ENCODE assay signal across 7 mouse cellular contexts in genomic region chr8:70872643-70873363, GRCm38 (mm10). TPM values are rescaled to one million over a fixed set of nuclear protein-coding genes. Genes with fewer than 3 reads are reported as not detected.
DNase-seq lines count a peak whose midpoint lies in the region; ATAC-seq lines count a peak whose summit lies in the region.

No protein-coding gene starts in this region.

- peaks cover 31% of the 10 kb centered on the region for H3K36me3 ChIP-seq in megakaryocyte, embryonic 14.5 days (replicated peaks; ENCODE audit: low read length)
- no peaks in the 10 kb centered on the region; the same call in 1 of the 2 replicates for H3K36me3 ChIP-seq in embryonic facial prominence, embryonic 15.5 days
- H3K36me3 ChIP-seq in limb, embryonic 12.5 days, result peaks cover 6% of the 10 kb centered on the region; the same call in 1 of the 2 replicates
- H3K36me3 ChIP-seq in stomach, embryonic 14.5 days (ENCODE audit: control insufficient read depth, insufficient read depth, low read length), result 0 out of 2 replicates have a peak, but pooled peaks cover 2% of the 10 kb centered on the region

- DNase-seq in cerebellum, adult 11-12 months, result no peak

- peaks cover 56% of the 10 kb centered on the region for H3K4me1 ChIP-seq in megakaryocyte, embryonic 14.5 days
- peaks cover 23% of the 10 kb centered on the region for H3K4me1 ChIP-seq in embryonic facial prominence, embryonic 15.5 days
- H3K4me1 ChIP-seq in limb, embryonic 12.5 days (replicated peaks), result peaks cover 27% of the 10 kb centered on the region
- H3K4me1 ChIP-seq in stomach, embryonic 14.5 days (ENCODE audit: control insufficient read depth, insufficient read depth, low read length), result peaks cover 15% of the 10 kb centered on the region

- H3K9me3 ChIP-seq in megakaryocyte, embryonic 14.5 days, result no peaks in the 10 kb centered on the region
- no peaks in the 10 kb centered on the region for H3K9me3 ChIP-seq in embryonic facial prominence, embryonic 15.5 days (replicated peaks)
- no peaks in the 10 kb centered on the region for H3K9me3 ChIP-seq in limb, embryonic 12.5 days
- H3K9me3 ChIP-seq in stomach, embryonic 14.5 days (ENCODE audit: control insufficient read depth, low read depth, low read length), result no peaks in the 10 kb centered on the region

- WGBS in embryonic facial prominence, embryonic 15.5 days, result 3% methylated on average over 31 of the region's 31 CpGs
- 7% methylated on average over 31 of the region's 31 CpGs for WGBS in limb, embryonic 12.5 days
- 4% methylated on average over 31 of the region's 31 CpGs for WGBS in stomach, embryonic 14.5 days

- H3K27ac ChIP-seq in embryonic facial prominence, embryonic 15.5 days (replicated peaks), result peak overlapping the region; percentile 93
- peak overlapping the region; percentile 88 for H3K27ac ChIP-seq in limb, embryonic 12.5 days
- H3K27ac ChIP-seq in stomach, embryonic 14.5 days (ENCODE audit: low read length), result peak overlapping the region; percentile 81

- ATAC-seq in megakaryocyte, adult 5-6 weeks (ENCODE audit: poor library complexity, severe bottlenecking), result no peak
- no peak for ATAC-seq in embryonic facial prominence, embryonic 15.5 days (ENCODE audit: insufficient number of reproducible peaks, low FRiP score, low TSS enrichment, low read depth)
- no peak for ATAC-seq in limb, embryonic 12.5 days (ENCODE audit: insufficient number of reproducible peaks, insufficient read depth, low FRiP score, low TSS enrichment, low read depth)
- ATAC-seq in stomach, embryonic 14.5 days (ENCODE audit: insufficient number of reproducible peaks, insufficient read depth, low FRiP score, low read depth), result no peak
- ATAC-seq in frontal cortex, adult (ENCODE audit: low TSS enrichment), result no peak

- peak overlapping the region; percentile 83 for H3K4me2 ChIP-seq in embryonic facial prominence, embryonic 15.5 days (replicated peaks)
- peak overlapping the region; percentile 79 for H3K4me2 ChIP-seq in limb, embryonic 12.5 days
- H3K4me2 ChIP-seq in stomach, embryonic 14.5 days (replicated peaks; ENCODE audit: low read depth, low read length), result peak overlapping the region; percentile 88

- H3K27me3 ChIP-seq in megakaryocyte, embryonic 14.5 days (replicated peaks), result peaks cover 1% of the 10 kb centered on the region
- no peaks in the 10 kb centered on the region for H3K27me3 ChIP-seq in embryonic facial prominence, embryonic 15.5 days
- no peaks in the 10 kb centered on the region for H3K27me3 ChIP-seq in limb, embryonic 12.5 days
- H3K27me3 ChIP-seq in stomach, embryonic 14.5 days (ENCODE audit: control insufficient read depth, insufficient read depth, low read length), result no peaks in the 10 kb centered on the region

- H3K4me3 ChIP-seq in megakaryocyte, embryonic 14.5 days (replicated peaks), result peak overlapping the region; percentile 96
- peak overlapping the region; percentile 93 for H3K4me3 ChIP-seq in embryonic facial prominence, embryonic 15.5 days (replicated peaks)
- H3K4me3 ChIP-seq in limb, embryonic 12.5 days (replicated peaks), result peak overlapping the region; percentile 89
- H3K4me3 ChIP-seq in stomach, embryonic 14.5 days (ENCODE audit: low read depth, low read length), result peak overlapping the region; percentile 80

- peak overlapping the region; percentile 59 for H3K9ac ChIP-seq in embryonic facial prominence, embryonic 15.5 days
- peak overlapping the region; percentile 76 for H3K9ac ChIP-seq in limb, embryonic 12.5 days (replicated peaks)
- H3K9ac ChIP-seq in stomach, embryonic 14.5 days (replicated peaks; ENCODE audit: low read depth, low read length), result peak overlapping the region; percentile 72

RNA-seq across cellular contexts. Expression of gene Ccdc124, which starts 0.9 kb away (rescaled TPM):
- 92.6 and 282 TPM in 2 replicates for polyA plus RNA-seq in megakaryocyte, embryonic 14.5 days (2012; ENCODE audit: insufficient read depth, low replicate concordance)
- 32.7 and 38.9 TPM in 2 replicates for total RNA-seq in megakaryocyte, adult 5-6 weeks (2015)
- total RNA-seq in megakaryocyte, adult 5-6 weeks (2017), result 36.8 and 47.6 TPM in 2 replicates
- 99.6 and 104 TPM in 2 replicates for polyA plus RNA-seq in embryonic facial prominence, embryonic 15.5 days (2015; fragmentation: Nextera tagmentation; extraction: Ambion mirVana)
- 119 and 127 TPM in 2 replicates for polyA plus RNA-seq in limb, embryonic 12.5 days (2016; fragmentation: Nextera tagmentation; extraction: Ambion mirVana)
- 92.1 and 102 TPM in 2 replicates for polyA plus RNA-seq in stomach, embryonic 14.5 days (2014; fragmentation: Nextera tagmentation; extraction: Ambion mirVana)

RNA-seq across cellular contexts. Expression of gene Kcnn1, which starts 9.7 kb away (rescaled TPM):
- 3.4 and 11.8 TPM in 2 replicates for polyA plus RNA-seq in megakaryocyte, embryonic 14.5 days (2012; ENCODE audit: insufficient read depth, low replicate concordance)
- not detected in 2 replicates for total RNA-seq in megakaryocyte, adult 5-6 weeks (2015)
- 0.33 TPM in 1 of 2 replicates, not detected in the other for total RNA-seq in megakaryocyte, adult 5-6 weeks (2017)
- 3.8 and 5.6 TPM in 2 replicates for polyA plus RNA-seq in embryonic facial prominence, embryonic 15.5 days (2015; fragmentation: Nextera tagmentation; extraction: Ambion mirVana)
- 4.3 and 6.0 TPM in 2 replicates for polyA plus RNA-seq in limb, embryonic 12.5 days (2016; fragmentation: Nextera tagmentation; extraction: Ambion mirVana)
- 1.6 and 2.1 TPM in 2 replicates for polyA plus RNA-seq in stomach, embryonic 14.5 days (2014; fragmentation: Nextera tagmentation; extraction: Ambion mirVana)

RNA-seq across cellular contexts. Expression of gene Slc5a5, which starts 19.8 kb away (rescaled TPM):
- polyA plus RNA-seq in megakaryocyte, embryonic 14.5 days (2012; ENCODE audit: insufficient read depth, low replicate concordance), result 0.13 and 1.5 TPM in 2 replicates
- total RNA-seq in megakaryocyte, adult 5-6 weeks (2015), result 0.07 TPM in 1 of 2 replicates, not detected in the other
- total RNA-seq in megakaryocyte, adult 5-6 weeks (2017), result not detected in 2 replicates
- 0.45 and 0.64 TPM in 2 replicates for polyA plus RNA-seq in embryonic facial prominence, embryonic 15.5 days (2015; fragmentation: Nextera tagmentation; extraction: Ambion mirVana)
- polyA plus RNA-seq in limb, embryonic 12.5 days (2016; fragmentation: Nextera tagmentation; extraction: Ambion mirVana), result 0.15 and 0.29 TPM in 2 replicates
- polyA plus RNA-seq in stomach, embryonic 14.5 days (2014; fragmentation: Nextera tagmentation; extraction: Ambion mirVana), result 4.2 and 4.8 TPM in 2 replicates

RNA-seq across cellular contexts. Expression of gene Rpl18a, which starts 24.4 kb away (rescaled TPM):
- 4,812 and 7,707 TPM in 2 replicates for polyA plus RNA-seq in megakaryocyte, embryonic 14.5 days (2012; ENCODE audit: insufficient read depth, low replicate concordance)
- 5,087 and 5,550 TPM in 2 replicates for total RNA-seq in megakaryocyte, adult 5-6 weeks (2015)
- total RNA-seq in megakaryocyte, adult 5-6 weeks (2017), result 1,590 and 1,750 TPM in 2 replicates
- polyA plus RNA-seq in embryonic facial prominence, embryonic 15.5 days (2015; fragmentation: Nextera tagmentation; extraction: Ambion mirVana), result 4,781 and 4,906 TPM in 2 replicates
- polyA plus RNA-seq in limb, embryonic 12.5 days (2016; fragmentation: Nextera tagmentation; extraction: Ambion mirVana), result 3,693 and 3,808 TPM in 2 replicates
- polyA plus RNA-seq in stomach, embryonic 14.5 days (2014; fragmentation: Nextera tagmentation; extraction: Ambion mirVana), result 5,566 and 6,204 TPM in 2 replicates

RNA-seq across cellular contexts. Expression of gene Map1s, which starts 32.9 kb away (rescaled TPM):
- polyA plus RNA-seq in megakaryocyte, embryonic 14.5 days (2012; ENCODE audit: insufficient read depth, low replicate concordance), result 69.6 and 104 TPM in 2 replicates
- total RNA-seq in megakaryocyte, adult 5-6 weeks (2015), result 15.0 and 17.1 TPM in 2 replicates
- 11.3 and 11.8 TPM in 2 replicates for total RNA-seq in megakaryocyte, adult 5-6 weeks (2017)
- 50.1 and 50.2 TPM in 2 replicates for polyA plus RNA-seq in embryonic facial prominence, embryonic 15.5 days (2015; fragmentation: Nextera tagmentation; extraction: Ambion mirVana)
- 54.0 and 57.7 TPM in 2 replicates for polyA plus RNA-seq in limb, embryonic 12.5 days (2016; fragmentation: Nextera tagmentation; extraction: Ambion mirVana)
- 41.5 and 42.0 TPM in 2 replicates for polyA plus RNA-seq in stomach, embryonic 14.5 days (2014; fragmentation: Nextera tagmentation; extraction: Ambion mirVana)
